In genomic region chr4:32297071-32297671, GRCm38 (mm10) we compare ENCODE assay signal across 12 mouse cellular contexts. TPM values are rescaled to one million over a fixed set of nuclear protein-coding genes. Genes with fewer than 3 reads are reported as not detected.
DNase-seq lines count a peak whose midpoint lies in the region; ATAC-seq lines count a peak whose summit lies in the region.
"Had no signal": no experiment of that assay in that cellular context is flagged by ENCODE, and none has a peak within 500 bp of the region (broad histone marks: within the 10 kb centered on the region; RNA-seq: fewer than 3 reads in every experiment).

No protein-coding gene starts in this region.

- H3K27me3 ChIP-seq in lung, embryonic 15.5 days = no peaks in the 10 kb centered on the region
- no peaks in the 10 kb centered on the region for H3K27me3 ChIP-seq in forebrain, embryonic 11.5 days (ENCODE audit: control insufficient read depth, insufficient read depth, low read length)
- H3K27me3 ChIP-seq in midbrain, embryonic 14.5 days (ENCODE audit: control insufficient read depth, insufficient read depth, low read length) = no peaks in the 10 kb centered on the region
- H3K27me3 ChIP-seq: stomach, embryonic 15.5 days had no signal

- H3K4me2 ChIP-seq in lung, embryonic 15.5 days = no peak overlapping the region
- no peak overlapping the region for H3K4me2 ChIP-seq in forebrain, embryonic 11.5 days (ENCODE audit: low read depth, low read length, severe bottlenecking)
- no peak overlapping the region for H3K4me2 ChIP-seq in midbrain, embryonic 14.5 days (ENCODE audit: low read length)
- H3K4me2 ChIP-seq: stomach, embryonic 15.5 days had no signal

- no peak for DNase-seq in lung, postnatal 25 days (ENCODE audit: low spot score)
- peak; percentile 57 for DNase-seq in forebrain, embryonic 11.5 days (ENCODE audit: low spot score)
- DNase-seq in heart, postnatal 25 days (ENCODE audit: low spot score) = peak; percentile 24
- peak; percentile 31 for DNase-seq in midbrain, embryonic 14.5 days
- no peak for DNase-seq in kidney, adult 9 months
- DNase-seq in gastrocnemius, postnatal 36 days = no peak
- no peak for DNase-seq in left cerebral cortex, postnatal 14 days (ENCODE audit: low spot score in 2 of 2)
- DNase-seq: adrenal gland, adult 8-10 months; cerebellum, postnatal 36 days; lung, postnatal 36 days had no signal

- WGBS in lung, embryonic 15.5 days = 39% methylated on average over 6 of the region's 6 CpGs
- WGBS in forebrain, embryonic 11.5 days = 5% methylated on average over 6 of the region's 6 CpGs
- 5% methylated on average over 6 of the region's 6 CpGs for WGBS in midbrain, embryonic 14.5 days

- H3K9me3 ChIP-seq in lung, embryonic 15.5 days = no peaks in the 10 kb centered on the region
- H3K9me3 ChIP-seq in forebrain, embryonic 11.5 days (ENCODE audit: control insufficient read depth, low read length) = no peaks in the 10 kb centered on the region
- no peaks in the 10 kb centered on the region for H3K9me3 ChIP-seq in midbrain, embryonic 14.5 days (ENCODE audit: control insufficient read depth, low read length)
- H3K9me3 ChIP-seq: stomach, embryonic 15.5 days had no signal

- intact Hi-C loops in heart, postnatal 25 days (cut with DNase I) = no loop called here
- intact Hi-C loops in gastrocnemius, postnatal 36 days (cut with DNase I) = no loop called here
- intact Hi-C loops in left cerebral cortex, postnatal 14 days (cut with DNase I) = no loop called here

- no peak overlapping the region for H3K9ac ChIP-seq in lung, embryonic 15.5 days
- H3K9ac ChIP-seq in forebrain, embryonic 11.5 days (ENCODE audit: low read length) = no peak overlapping the region
- H3K9ac ChIP-seq in midbrain, embryonic 14.5 days (replicated peaks; ENCODE audit: low read length) = no peak overlapping the region
- H3K9ac ChIP-seq: stomach, embryonic 15.5 days had no signal

- H3K4me1 ChIP-seq in lung, embryonic 15.5 days = peaks cover 60% of the 10 kb centered on the region
- peaks cover 7% of the 10 kb centered on the region for H3K4me1 ChIP-seq in forebrain, embryonic 11.5 days (replicated peaks; ENCODE audit: control insufficient read depth, insufficient read depth, low read length)
- H3K4me1 ChIP-seq in midbrain, embryonic 14.5 days (ENCODE audit: control insufficient read depth, insufficient read depth, low read length) = peaks cover 32% of the 10 kb centered on the region

- H3K4me3 ChIP-seq in lung, embryonic 15.5 days = no peak overlapping the region
- H3K4me3 ChIP-seq in forebrain, embryonic 11.5 days (ENCODE audit: low read depth, low read length) = no peak overlapping the region
- no peak overlapping the region for H3K4me3 ChIP-seq in midbrain, embryonic 14.5 days (replicated peaks; ENCODE audit: low read depth, low read length)
- H3K4me3 ChIP-seq: stomach, embryonic 15.5 days had no signal

- no peaks in the 10 kb centered on the region for H3K36me3 ChIP-seq in lung, embryonic 15.5 days
- no peaks in the 10 kb centered on the region for H3K36me3 ChIP-seq in forebrain, embryonic 11.5 days (ENCODE audit: control insufficient read depth, insufficient read depth, low read length)
- H3K36me3 ChIP-seq in midbrain, embryonic 14.5 days (ENCODE audit: control insufficient read depth, insufficient read depth, low read length) = no peaks in the 10 kb centered on the region
- H3K36me3 ChIP-seq: stomach, embryonic 15.5 days had no signal

- peak; percentile 47; the same call in 1 of the 2 replicates for ATAC-seq in lung, embryonic 15.5 days (ENCODE audit: borderline replicate concordance, extremely low read depth, low FRiP score, low TSS enrichment)
- peak; percentile 78 for ATAC-seq in forebrain, embryonic 11.5 days (replicated peaks; ENCODE audit: low FRiP score)
- peak; percentile 72; the same call in 1 of the 2 replicates for ATAC-seq in midbrain, embryonic 14.5 days (ENCODE audit: low FRiP score, low TSS enrichment)

- no peak overlapping the region; the same call in 1 of the 2 replicates for H3K27ac ChIP-seq in lung, embryonic 15.5 days
- no peak overlapping the region; the same call in 1 of the 2 replicates for H3K27ac ChIP-seq in forebrain, embryonic 11.5 days (ENCODE audit: low read depth, low read length)
- H3K27ac ChIP-seq in midbrain, embryonic 14.5 days (replicated peaks; ENCODE audit: low read depth, low read length) = peak overlapping the region; percentile 64; the same call in 1 of the 2 replicates
- H3K27ac ChIP-seq: stomach, embryonic 15.5 days had no signal

RNA-seq across cellular contexts. Expression of gene Bach2, which starts 58.6 kb away (rescaled TPM):
- 8.7 and 10.5 TPM in 2 replicates for polyA plus RNA-seq in lung, embryonic 15.5 days (2015; fragmentation: Nextera tagmentation; extraction: Ambion mirVana)
- polyA plus RNA-seq in forebrain, embryonic 11.5 days (2014; fragmentation: Nextera tagmentation; extraction: Ambion mirVana) = 16.2 and 17.3 TPM in 2 replicates
- total RNA-seq in heart, postnatal 25 days (2021) = 1 to 10 TPM; 6.9 to 7.9 TPM
- 26.3 and 27.0 TPM in 2 replicates for polyA plus RNA-seq in midbrain, embryonic 14.5 days (2014; fragmentation: Nextera tagmentation; extraction: Ambion mirVana)
- 1 to 10 TPM; 2.1 to 3.9 TPM for total RNA-seq in gastrocnemius, postnatal 36 days (2021)
- total RNA-seq in left cerebral cortex, postnatal 14 days (2021) = 10 to 100 TPM; 22.4 to 24.8 TPM

Comparison
In these comparisons a context has a peak if more than half of its experiments do, and no peak if none do; other contexts are left out.
1. DNase-seq: peak in forebrain, embryonic 11.5 days (single experiment), heart, postnatal 25 days (single experiment) and midbrain, embryonic 14.5 days (single experiment); none in lung, postnatal 25 days (single experiment), kidney, adult 9 months (single experiment), gastrocnemius, postnatal 36 days (0 of 2) and left cerebral cortex, postnatal 14 days (0 of 2).
2. Peak in every context shown above with its lines, with median percentiles within 50 percentile points of each other: ATAC-seq.